Mouse (Mus musculus) splenic B cell, adult 2 months (primary cell): ENCODE measurements around the gene Pde3a.

Source experiments
- DNase-seq: peaks from one replicate; pipeline ENCODE4 v3.0.0-alpha.2; 2011; ENCODE audit warnings: low read depth, low spot score
- H3K27me3 ChIP-seq: 2 replicates; pipeline ENCODE4 v1.6.1; 2012; ENCODE audit warnings: mild to moderate bottlenecking, low read length, moderate library complexity, mixed read lengths; ENCODE audit not compliant: control insufficient read depth, poor library complexity, insufficient read depth, severe bottlenecking
- H3K36me3 ChIP-seq: 2 replicates; pipeline ENCODE4 v1.6.1; 2012; ENCODE audit warnings: mild to moderate bottlenecking, low read length, moderate library complexity, mixed read lengths; ENCODE audit not compliant: control insufficient read depth, poor library complexity, insufficient read depth, severe bottlenecking

Gene Pde3a

DNA sequence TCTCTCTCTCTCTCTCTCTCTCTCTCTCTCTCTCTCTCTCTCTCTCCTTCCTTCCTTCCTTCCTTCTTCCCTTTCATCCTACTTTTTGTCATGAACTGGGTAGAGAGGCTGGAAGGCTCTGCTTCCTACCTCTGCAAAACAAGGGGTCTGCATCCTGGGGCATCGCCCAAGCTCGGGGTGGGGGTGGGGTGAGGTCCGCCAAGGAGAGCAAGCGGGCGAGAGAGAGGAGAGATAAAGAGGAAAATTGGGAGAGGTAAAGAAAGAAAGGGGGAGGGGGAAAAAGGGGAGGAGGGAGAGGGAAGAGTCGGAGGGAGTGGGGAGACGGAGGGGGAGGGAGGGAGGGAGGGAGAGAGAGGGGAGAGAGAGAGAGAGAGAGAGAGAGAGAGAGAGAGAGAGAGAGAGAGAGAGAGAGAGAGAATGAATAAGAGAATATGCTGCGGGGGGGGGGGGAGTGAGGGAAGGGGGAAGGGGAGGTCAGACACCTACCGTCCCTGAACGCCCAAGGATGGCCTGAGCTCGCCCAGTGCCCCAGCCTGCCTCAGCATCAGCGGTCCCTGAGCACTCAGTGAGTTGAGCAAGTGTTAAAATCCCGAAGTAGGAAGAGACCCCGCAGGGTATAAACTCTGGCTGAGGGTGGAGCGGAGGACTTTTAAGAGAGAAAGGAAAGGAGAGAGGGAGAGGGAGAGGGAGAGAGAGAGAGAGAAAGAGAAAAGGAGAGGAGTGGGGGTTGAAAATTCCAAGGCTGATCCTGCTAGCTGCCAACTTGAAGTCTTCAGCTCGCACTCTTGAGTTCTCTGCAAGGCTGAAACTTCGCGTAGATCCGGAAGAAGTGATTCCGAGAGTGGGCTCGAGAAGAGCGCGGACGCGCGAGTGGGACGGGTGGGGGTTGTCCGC, at the start of gene Pde3a:
Gene Pde3a (plus strand): TSS at position 579 of the 894 bp plus-strand sequence.
- no peak for DNase-seq
- no peaks in the 10 kb centered on the region for H3K36me3 ChIP-seq
- no peaks in the 10 kb centered on the region for H3K27me3 ChIP-seq

DNA sequence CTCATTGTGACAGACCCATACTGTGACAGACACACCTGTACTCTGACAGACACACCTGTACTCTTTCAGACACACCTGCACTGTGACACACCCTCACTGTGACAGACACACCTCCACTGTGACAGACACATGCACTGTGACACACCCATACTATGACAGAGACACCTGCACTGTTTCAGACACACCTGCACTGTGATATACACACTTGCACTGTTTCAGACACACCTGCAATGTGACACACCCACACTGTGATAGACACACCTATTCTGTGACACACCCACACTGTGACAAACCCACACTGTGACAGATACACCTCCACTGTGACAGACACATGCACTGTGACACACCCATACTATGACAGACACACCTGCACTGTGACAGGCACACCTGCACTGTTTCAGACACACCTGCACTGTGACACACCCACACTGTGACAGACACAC, 48.9 kb upstream of the Pde3a start:
- Histone ChIP-seq H3K36me3 (no peaks in the 10 kb centered on the region), H3K27me3 (no peaks in the 10 kb centered on the region)
- DNase-seq = no peak

DNA sequence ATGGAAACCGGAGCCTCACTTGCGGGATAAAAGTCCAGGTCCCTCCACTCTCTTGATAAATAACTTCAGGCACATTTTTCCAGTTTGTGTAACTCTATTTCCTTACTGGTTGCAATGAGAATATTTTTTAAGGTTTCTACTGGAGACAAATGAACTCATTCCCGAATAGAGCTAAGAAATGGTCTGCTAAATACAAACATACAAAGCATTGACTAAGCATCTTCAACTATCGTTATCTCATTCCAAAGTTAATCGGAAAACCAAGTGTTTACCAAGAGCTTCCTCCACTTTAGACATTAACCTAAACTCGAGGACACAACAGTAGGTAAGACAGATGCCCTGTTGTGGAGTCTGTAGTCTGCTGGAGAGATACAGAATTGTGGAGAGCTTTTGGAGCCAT, 41.5 kb upstream of the Pde3a start:
- no peaks in the 10 kb centered on the region for H3K27me3 ChIP-seq
- H3K36me3 ChIP-seq = no peaks in the 10 kb centered on the region
- DNase-seq = no peak

DNA sequence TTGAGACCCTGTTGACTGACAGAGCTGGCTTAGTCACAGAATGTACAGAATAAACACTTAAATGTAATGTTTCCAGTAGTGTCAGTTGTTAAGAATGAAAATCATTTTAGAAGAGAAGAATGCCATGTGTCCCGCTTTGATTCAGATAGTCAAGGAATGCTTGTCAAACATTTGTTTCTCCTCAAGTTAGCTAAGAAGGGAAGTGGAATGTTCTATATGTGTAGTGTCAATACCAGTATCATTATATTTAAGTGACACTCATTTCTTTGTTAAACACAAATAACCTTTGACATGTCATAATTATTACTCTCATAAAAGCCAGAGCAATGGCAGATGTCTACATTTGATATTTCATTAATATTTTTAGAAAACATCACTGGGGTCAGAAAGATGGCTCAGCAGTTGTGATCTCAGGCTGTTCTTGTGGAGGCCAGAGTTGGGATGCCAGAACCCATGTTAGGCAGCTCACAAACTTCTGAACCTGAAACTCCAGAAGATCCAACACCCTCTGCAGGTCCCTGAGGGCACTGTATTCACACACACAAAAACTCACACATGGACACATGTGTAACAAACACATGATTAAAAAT, 40.7 kb upstream of the Pde3a start:
- DNase-seq = no peak
- Histone ChIP-seq H3K36me3 (no peaks in the 10 kb centered on the region), H3K27me3 (no peaks in the 10 kb centered on the region)

DNA sequence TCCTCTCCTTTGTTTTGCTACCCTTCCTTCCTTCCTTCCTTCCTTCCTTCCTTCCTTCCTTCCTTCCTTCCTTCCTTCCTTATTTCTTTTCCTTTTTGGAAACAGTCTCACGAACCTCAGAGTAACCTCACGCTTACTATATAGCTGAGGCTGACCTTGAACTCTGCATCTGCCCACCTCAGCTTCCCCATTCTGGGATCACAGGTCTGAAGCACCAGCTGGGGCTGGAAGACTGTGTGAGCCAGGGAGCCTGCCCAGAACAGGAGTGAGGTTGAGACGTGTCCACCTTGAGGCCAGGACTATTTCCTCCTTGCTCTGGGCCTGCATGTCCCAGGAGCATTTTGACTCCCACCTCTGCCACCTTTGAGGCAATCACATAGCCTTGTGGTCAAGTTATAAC, 39.0 kb upstream of the Pde3a start:
- DNase-seq = no peak
- H3K27me3 ChIP-seq = no peaks in the 10 kb centered on the region
- H3K36me3 ChIP-seq = no peaks in the 10 kb centered on the region

DNA sequence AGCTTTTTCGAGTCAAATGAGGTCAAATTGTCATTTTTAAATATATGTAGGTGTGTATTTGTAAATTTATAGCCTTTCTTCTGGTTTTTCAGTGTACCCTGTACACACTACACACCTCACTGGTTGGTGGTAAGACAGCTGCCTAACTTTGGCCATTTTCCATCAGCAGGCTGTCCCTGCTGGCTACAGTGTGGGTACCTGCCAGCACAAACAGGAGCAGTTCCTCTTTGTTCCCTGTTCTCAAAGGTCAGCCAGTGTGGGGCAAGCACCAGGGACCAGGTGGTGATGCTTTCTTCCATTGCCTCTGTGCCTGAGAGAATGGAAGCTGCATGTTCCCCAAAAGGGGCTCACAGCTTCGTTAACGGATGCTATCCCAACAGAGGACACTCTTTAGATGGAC, 28.0 kb upstream of the Pde3a start:
- no peak for DNase-seq
- Histone ChIP-seq H3K36me3 (no peaks in the 10 kb centered on the region), H3K27me3 (no peaks in the 10 kb centered on the region)

DNA sequence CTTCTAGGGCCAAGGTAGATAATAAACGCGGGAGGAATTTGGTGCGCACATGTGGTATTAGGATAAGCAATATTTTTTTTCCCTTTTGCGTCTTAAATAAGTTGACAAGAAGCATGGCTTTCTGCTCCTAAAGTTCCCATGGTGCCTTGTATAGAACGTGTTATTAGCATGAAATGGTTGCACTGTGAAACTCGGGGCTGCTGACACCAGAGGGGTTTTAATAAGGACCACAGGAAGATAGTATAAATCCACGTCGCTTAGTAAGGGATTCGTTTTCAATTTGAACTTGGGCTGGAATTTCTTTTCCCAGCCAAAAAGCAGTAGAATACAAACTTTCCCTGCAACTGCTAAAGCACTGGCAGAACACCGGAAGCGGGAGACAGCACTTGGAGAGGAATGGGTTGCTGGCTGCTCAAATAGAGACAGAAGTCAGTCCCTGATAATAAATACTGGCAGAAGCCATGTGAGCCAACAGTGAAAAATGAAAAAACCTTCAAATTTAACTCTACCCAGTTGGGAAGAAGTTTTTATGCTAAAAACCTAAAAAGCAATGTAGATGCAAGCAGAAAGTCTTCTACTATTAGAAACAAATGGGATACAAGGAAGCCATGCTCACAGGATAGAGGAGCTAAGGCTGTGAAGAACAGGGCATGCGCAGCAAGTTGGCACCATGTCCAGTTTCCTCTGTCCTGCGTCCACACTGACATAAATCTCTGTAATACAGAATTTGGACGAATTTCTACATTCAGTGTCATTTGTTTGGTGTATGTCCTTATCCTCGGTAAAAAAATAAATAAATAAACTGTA, 22.0 kb upstream of the Pde3a start:
- no peak for DNase-seq
- H3K27me3 ChIP-seq = no peaks in the 10 kb centered on the region
- H3K36me3 ChIP-seq = no peaks in the 10 kb centered on the region

DNA sequence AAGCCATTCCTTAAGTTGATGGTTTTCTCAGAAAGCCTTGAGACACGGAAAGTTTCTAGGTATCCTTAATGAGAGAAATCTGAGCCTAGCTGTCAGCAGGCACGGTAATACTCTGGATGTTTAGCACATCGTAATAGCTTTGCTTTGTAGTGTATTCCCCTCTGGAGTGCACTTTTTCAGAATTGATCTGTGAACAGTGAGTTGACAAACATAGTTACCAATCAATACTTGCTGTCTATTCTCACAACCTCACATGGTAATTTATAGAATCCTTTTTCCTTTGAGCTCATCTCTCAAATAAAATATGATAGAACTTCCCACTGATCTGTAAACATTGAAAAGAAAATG, 21.4 kb upstream of the Pde3a start:
- no peak for DNase-seq
- H3K27me3 ChIP-seq = no peaks in the 10 kb centered on the region

DNA sequence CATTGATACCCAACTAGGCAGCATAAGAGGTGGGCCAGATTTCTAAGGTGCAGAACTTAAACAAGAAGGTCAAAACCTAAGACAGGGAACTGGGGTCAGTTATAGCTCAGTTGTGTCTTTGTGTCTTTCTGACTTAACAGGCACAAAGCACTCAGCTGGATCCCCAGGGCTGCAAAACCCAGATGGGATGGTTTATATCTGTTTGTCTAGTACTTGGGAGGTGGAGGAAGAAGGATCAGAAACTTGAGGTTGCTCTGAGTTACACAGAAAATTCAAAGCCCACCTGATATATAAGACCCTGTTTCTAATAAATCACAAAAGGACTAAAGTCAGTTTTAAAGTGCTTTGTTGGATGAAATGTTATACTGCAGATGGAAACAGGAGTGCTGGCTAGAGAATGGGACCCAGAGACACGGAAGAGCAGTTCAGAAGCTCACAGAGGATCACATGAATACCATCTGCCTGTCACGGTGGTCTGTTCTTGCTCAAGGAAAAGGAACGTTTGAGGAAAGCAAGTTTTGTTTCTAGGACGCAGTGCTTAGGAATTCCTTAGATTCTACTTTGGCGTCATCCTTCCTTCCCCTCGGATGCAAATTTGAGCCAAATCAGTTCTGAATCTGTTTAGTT, 16.2 kb upstream of the Pde3a start:
- H3K36me3 ChIP-seq = no peaks in the 10 kb centered on the region
- no peak for DNase-seq
- no peaks in the 10 kb centered on the region for H3K27me3 ChIP-seq

More for the DNA sequence above, 21.4 kb upstream of the Pde3a start:
- no peaks in the 10 kb centered on the region for H3K36me3 ChIP-seq

DNA sequence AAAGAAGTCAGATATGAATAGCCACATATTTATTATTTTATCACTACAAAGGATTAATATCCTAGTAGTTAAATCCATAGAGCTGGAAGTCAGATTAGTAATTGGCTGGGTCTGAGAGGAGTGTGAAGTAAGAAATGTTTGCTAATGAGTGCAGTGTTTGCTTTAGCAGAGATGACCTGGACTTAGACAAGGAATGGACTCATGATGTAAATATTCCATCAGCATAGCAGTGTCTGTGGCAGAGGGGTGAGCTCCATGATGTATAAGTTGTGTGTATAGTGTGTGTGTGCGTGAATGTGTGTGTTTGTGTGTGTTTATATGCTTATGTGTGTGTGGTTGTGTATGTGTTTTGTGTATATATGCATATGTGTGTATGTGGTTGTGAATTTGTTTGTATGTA, 7.3 kb upstream of the Pde3a start:
- no peak for DNase-seq
- H3K36me3 ChIP-seq = no peaks in the 10 kb centered on the region
- H3K27me3 ChIP-seq = no peaks in the 10 kb centered on the region

DNA sequence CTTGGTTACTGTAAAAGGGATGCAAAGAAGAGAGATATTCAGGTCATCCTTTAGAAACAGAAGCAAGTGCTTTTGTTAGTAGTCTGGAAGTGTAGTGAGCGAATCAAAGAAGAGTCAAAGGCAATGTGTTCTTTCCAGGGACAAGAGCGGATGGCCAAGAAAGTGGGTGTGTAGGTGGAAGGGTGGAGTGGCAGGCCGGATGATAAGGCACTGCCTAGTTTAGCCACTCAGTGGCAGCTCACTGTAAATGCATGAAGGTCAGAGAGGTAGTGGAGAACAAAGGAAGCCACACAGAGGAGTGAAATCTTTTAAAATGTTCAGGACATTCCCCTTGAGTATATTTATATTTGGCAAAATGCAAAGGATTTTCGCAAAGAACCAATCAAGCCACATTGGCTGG, 4.0 kb upstream of the Pde3a start:
- no peak for DNase-seq
- Histone ChIP-seq H3K27me3 (no peaks in the 10 kb centered on the region), H3K36me3 (no peaks in the 10 kb centered on the region)

DNA sequence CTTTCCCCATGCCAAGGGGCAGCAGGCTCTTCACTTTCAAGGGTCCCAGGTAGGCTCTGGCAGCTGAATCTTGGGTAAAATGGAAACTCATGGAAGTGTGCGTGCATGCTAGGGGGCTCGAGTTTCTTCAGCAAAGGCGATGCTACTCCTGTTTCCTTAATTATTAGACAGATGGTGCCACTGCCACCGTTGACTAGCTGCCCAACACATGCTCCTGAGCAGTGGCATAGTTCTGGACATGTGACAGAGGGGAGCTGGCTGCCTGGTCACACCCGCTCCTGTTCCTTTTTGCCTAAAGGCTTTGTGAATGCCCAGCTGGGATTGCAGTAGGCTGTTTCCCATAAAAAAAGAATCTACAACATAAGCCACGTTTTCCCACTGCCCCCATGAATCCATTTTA, 2.7 kb upstream of the Pde3a start:
- Histone ChIP-seq H3K36me3 (no peaks in the 10 kb centered on the region), H3K27me3 (no peaks in the 10 kb centered on the region)
- no peak for DNase-seq

DNA sequence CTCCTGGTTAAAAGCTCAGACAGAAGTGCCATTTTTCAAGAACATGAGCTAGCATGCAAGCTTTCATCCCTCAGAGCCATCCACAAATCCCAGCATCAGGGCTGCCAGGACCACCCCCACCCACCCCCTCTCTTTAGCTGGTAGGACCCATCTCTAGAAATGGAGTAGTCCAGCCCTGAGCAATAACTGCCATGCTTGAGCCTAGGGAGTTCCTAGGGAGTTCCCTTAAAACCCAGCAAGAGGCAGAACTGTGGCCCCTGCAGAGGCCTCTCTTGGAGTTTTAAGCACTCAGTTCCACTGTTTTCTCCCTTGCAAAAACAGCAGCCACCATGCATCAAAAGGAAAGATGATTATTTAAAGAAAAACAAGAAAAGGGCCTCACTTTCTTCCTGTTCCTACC, 988 bp upstream of the Pde3a start:
- no peak for DNase-seq
- no peaks in the 10 kb centered on the region for H3K36me3 ChIP-seq

DNA sequence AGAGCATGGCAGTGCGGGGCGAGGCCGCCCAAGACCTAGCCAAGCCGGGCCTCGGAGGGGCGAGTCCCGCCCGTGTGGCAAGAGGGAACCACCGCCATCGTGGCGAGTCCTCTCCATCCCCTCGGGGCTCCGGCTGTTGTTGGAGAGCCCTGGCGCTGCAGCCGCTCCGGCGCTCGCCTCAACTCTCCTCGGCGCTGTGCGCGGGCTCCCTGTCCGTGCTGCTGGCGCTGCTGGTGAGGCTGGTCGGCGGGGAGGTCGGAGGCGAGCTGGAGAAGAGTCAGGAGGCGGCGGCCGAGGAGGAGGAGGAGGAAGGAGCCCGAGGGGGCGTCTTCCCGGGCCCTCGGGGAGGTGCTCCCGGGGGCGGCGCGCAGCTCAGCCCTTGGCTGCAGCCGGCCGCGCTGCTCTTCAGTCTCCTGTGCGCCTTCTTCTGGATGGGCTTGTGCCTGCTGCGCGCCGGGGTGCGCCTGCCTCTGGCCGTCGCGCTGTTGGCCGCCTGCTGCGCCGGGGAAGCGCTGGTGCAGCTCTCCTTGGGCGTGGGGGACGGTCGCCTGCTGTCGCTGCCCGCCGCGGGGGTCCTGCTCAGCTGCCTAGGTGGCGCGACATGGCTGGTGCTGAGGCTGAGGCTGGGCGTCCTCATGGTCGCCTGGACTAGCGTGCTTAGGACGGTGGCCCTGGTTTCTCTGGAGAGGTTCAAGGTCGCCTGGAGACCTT, 671 bp downstream of the Pde3a start:
- H3K27me3 ChIP-seq = no peaks in the 10 kb centered on the region
- no peak for DNase-seq
- no peaks in the 10 kb centered on the region for H3K36me3 ChIP-seq

More for the DNA sequence above, 988 bp upstream of the Pde3a start:
- H3K27me3 ChIP-seq = no peaks in the 10 kb centered on the region
